Mouse (Mus musculus): ENCODE results near the gene 1700001L19Rik. TPM values are rescaled to one million over a fixed set of nuclear protein-coding genes. Genes with fewer than 3 reads are reported as not detected.
A peak's percentile ranks its signal among the peaks of the same experiment; 100 is the strongest.

Gene 1700001L19Rik
- polyA plus RNA-seq, 1 experiment: not detected

DNA sequence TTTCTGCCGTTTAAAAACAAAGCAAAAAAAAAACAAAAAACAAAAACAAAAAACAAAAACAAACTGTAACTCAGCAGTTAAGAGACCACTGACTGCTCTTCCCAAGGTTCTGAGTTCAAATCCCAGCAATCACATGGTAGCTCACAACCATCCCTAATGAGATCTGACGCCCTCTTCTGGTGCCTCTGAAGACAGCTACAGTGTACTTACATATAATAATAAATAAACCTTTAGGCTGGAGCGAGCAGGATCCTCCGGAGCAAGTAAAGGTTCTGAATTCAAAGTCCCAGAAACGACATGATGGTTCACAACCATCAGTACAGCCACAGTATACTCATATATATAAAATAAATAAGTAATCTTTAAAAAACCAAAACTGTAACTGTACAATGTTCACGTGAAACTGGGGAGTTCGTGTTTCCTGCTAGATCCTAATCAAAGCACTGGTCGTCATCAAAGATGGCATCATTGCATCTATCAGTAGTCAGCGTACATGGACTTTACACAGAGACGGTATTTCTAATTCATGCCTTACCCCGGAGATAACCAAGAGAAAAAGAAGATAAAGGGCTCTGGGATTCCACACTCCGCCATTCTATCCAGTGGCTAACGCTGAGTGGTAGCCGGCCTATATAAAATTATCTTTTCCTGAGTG is 16.0 kb upstream of the 1700001L19Rik start:
- Histone ChIP-seq H3K4me1 (ENCODE audit: control insufficient read depth, insufficient read depth, low read length) (no peaks in the 10 kb centered on the region), H3K4me3 (ENCODE audit: insufficient read depth, low read length) (peak overlapping the region; percentile 72), H3K27ac (ENCODE audit: insufficient read depth, low read length) (peak overlapping the region; percentile 26)
- TF ChIP-seq POLR2A (IDR thresholded peaks at IDR 0.05; ENCODE audit: low read depth, low read length): no peak
- no peak for TF ChIP-seq CTCF (IDR thresholded peaks at IDR 0.05; ENCODE audit: borderline replicate concordance, insufficient read depth, low read length)

DNA sequence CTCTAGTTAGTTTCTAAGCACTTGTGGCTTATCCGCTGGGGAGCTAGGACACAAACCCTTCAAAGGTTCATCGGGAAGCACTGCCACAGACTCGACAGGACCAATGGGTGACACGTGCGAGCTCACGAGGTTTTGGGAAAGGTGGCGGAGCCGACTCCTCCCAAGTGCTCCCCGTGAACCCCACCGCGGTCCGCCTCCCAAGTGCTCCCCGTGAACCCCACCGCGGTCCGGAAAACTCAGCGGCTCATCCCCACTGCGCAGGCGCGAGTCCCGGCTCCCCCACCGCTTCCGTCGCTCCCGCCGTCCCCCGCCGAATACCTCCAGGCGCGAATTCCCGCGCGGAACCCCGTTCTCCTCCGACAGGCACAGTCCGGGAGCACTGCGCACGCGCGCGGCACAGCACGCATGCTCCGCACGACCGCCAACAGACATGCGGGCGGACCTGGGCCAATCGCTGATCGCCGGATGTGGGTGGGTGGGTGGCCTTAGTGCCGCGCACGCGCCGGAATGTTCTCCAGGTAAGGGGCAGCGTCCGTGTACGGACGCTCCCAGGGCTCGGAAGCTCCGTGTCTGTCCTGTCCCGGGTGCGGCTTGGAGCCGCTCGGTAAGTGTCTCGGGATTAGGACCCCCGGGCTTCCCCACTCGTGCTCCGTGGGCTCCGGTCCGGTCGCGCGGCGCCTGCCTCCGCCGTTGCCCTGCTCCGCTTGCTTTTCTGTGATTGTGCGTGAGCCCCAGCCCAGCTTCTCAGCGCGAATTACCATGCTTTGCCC is 15.3 kb upstream of the 1700001L19Rik start, which contains the start of the genes Mtrr and Fastkd3:
Gene Mtrr (minus strand): TSS at position 403 of the 770 bp plus-strand sequence.
Gene Fastkd3 (plus strand): TSS at position 488 of the 770 bp plus-strand sequence.
- Histone ChIP-seq H3K4me1 (ENCODE audit: control insufficient read depth, insufficient read depth, low read length) (no peaks in the 10 kb centered on the region), H3K27ac (ENCODE audit: insufficient read depth, low read length) (peak within 1 kb of the TSS; percentile 26), H3K4me3 (ENCODE audit: insufficient read depth, low read length) (peak within 1 kb of the TSS; percentile 90)
- no peak for TF ChIP-seq CTCF (IDR thresholded peaks at IDR 0.05; ENCODE audit: borderline replicate concordance, insufficient read depth, low read length)
- peak; percentile 86 for TF ChIP-seq POLR2A (IDR thresholded peaks at IDR 0.05; ENCODE audit: low read depth, low read length)

DNA sequence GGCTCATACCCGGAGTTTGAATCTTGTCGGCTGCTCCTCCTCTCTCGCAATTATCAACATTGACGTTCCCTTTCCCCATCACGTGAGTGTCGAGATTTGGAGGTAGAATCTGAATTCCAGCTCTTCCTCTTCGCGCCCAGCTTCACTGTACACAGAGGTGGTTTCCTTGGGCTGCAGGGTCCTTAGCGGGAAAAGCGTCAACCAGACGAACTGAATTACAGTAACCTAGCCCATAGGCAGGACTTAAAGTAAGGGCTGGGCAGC is 14.8 kb upstream of the 1700001L19Rik start:
- Histone ChIP-seq H3K4me3 (ENCODE audit: insufficient read depth, low read length) (peak overlapping the region; percentile 90), H3K27ac (ENCODE audit: insufficient read depth, low read length) (peak overlapping the region; percentile 24), H3K4me1 (ENCODE audit: control insufficient read depth, insufficient read depth, low read length) (no peaks in the 10 kb centered on the region)
- no peak for TF ChIP-seq CTCF (IDR thresholded peaks at IDR 0.05; ENCODE audit: borderline replicate concordance, insufficient read depth, low read length)
- TF ChIP-seq POLR2A (IDR thresholded peaks at IDR 0.05; ENCODE audit: low read depth, low read length): no peak

DNA sequence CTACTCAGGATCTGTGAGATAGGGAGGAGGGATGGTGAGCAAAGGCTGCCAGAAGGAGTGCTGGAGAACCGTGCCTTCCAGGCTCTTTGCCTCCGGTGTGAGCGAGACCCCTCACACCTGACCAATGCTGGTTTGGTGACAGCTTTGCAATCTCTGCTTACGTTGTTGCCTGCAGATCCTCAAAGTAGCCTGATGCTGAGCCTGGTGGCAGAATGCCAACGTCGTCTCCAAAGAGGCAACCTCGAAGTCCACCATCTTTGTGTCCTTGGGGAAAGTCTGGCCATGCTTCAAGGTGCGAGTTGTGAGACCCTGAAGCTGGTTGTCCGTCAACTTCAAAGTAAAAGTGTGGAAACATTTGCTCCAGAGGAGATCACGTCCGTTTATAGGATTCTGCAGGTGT is 13.3 kb upstream of the 1700001L19Rik start:
- TF ChIP-seq POLR2A (IDR thresholded peaks at IDR 0.05; ENCODE audit: low read depth, low read length): no peak
- TF ChIP-seq CTCF (IDR thresholded peaks at IDR 0.05; ENCODE audit: borderline replicate concordance, insufficient read depth, low read length): no peak
- H3K4me3 ChIP-seq (ENCODE audit: insufficient read depth, low read length): no peak overlapping the region

DNA sequence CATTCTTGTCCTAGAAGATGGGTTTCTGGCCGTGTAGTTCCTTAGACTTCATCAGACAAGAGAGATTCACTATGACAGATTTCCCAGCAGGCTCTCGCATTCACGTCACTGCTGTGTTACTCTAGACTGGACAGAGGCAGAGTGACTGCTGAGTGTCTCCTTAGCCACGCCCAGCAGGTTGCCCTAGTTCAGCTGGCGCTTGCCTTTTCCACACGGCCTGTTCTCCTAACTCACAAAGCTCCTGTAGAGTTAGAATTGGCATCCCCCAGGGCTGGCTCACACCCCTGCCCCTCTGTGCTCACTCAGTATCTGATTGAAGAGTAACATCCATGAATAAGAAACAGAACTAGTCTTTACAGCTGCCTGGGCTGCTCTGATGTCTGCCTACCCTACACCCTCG is 11.8 kb upstream of the 1700001L19Rik start:
- Histone ChIP-seq H3K27ac (ENCODE audit: insufficient read depth, low read length) (no peak overlapping the region), H3K4me1 (ENCODE audit: control insufficient read depth, insufficient read depth, low read length) (no peaks in the 10 kb centered on the region), H3K4me3 (ENCODE audit: insufficient read depth, low read length) (no peak overlapping the region)
- TF ChIP-seq CTCF (IDR thresholded peaks at IDR 0.05; ENCODE audit: borderline replicate concordance, insufficient read depth, low read length) (no peak), POLR2A (IDR thresholded peaks at IDR 0.05; ENCODE audit: low read depth, low read length) (no peak)

More for the DNA sequence above, 13.3 kb upstream of the 1700001L19Rik start:
- Histone ChIP-seq H3K27ac (ENCODE audit: insufficient read depth, low read length) (no peak overlapping the region), H3K4me1 (ENCODE audit: control insufficient read depth, insufficient read depth, low read length) (no peaks in the 10 kb centered on the region)

DNA sequence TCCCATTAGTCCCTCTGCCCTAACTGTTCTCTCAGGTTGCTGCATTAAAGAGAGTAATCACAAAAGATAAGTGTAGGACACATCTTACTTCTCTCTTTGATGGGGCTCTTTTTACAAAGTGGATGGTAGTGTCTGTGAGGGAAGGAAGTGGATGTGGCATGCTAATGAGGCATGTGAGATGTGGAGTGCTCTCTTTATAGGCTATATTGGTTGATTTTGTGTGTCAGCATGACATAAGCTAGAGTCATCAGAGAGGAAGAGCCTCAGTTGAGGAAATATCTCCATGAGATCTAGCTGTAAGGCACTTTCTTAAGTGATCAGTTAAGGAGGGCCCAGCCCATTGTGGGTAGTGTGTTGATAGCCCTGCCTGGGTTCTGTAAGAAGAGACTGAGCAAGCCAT is 8.9 kb upstream of the 1700001L19Rik start:
- TF ChIP-seq POLR2A (IDR thresholded peaks at IDR 0.05; ENCODE audit: low read depth, low read length): no peak
- TF ChIP-seq CTCF (IDR thresholded peaks at IDR 0.05; ENCODE audit: borderline replicate concordance, insufficient read depth, low read length): no peak
- no peak overlapping the region for H3K4me3 ChIP-seq (ENCODE audit: insufficient read depth, low read length)
- no peak overlapping the region for H3K27ac ChIP-seq (ENCODE audit: insufficient read depth, low read length)
- no peaks in the 10 kb centered on the region for H3K4me1 ChIP-seq (ENCODE audit: control insufficient read depth, insufficient read depth, low read length)

DNA sequence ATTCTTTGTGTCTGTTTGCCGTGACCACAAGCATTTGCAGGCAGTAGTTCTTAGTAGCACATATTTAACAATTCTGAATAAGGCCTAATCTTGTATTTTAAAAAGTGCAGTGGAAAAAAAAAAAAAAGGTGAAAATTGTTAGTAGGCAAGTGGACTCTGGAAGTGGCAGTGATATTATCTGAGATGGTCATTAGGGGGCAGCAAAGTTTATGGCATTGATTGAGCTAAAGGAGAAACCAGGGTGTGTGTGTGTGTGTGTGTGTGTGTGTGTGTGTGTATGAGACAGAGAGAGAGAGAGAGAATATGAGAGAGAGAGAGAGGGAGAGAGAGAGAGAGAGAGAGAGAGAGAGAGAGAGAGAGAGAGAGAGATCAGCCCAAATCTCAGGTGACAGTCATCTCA is 3.4 kb upstream of the 1700001L19Rik start:
- TF ChIP-seq POLR2A (IDR thresholded peaks at IDR 0.05; ENCODE audit: low read depth, low read length) (no peak), CTCF (IDR thresholded peaks at IDR 0.05; ENCODE audit: borderline replicate concordance, insufficient read depth, low read length) (no peak)
- Histone ChIP-seq H3K4me1 (ENCODE audit: control insufficient read depth, insufficient read depth, low read length) (no peaks in the 10 kb centered on the region), H3K4me3 (ENCODE audit: insufficient read depth, low read length) (no peak overlapping the region), H3K27ac (ENCODE audit: insufficient read depth, low read length) (no peak overlapping the region)

DNA sequence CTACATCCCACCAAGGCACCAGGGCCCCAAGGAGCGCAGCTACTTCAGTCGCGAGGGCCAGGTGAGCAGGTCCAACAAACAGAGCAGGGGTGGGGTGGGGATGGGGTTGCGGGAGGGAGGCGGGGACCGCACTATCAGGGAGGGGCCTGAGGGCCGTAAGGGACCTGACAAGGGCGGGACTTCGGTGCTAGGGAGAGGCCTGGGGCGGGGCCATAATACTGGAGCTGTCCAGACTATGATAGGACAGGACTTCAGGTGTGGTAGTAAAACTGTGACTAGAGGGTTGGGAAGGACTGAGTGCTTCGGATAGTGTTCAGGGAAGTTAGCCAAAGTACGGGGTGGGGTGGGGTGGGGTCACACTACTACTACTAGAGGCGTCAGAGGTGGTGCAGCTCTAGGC is 446 bp downstream of the 1700001L19Rik start:
- H3K4me3 ChIP-seq (ENCODE audit: insufficient read depth, low read length): no peak overlapping the region
- no peaks in the 10 kb centered on the region for H3K4me1 ChIP-seq (ENCODE audit: control insufficient read depth, insufficient read depth, low read length)
- no peak for TF ChIP-seq POLR2A (IDR thresholded peaks at IDR 0.05; ENCODE audit: low read depth, low read length)
- TF ChIP-seq CTCF (IDR thresholded peaks at IDR 0.05; ENCODE audit: borderline replicate concordance, insufficient read depth, low read length): no peak
- H3K27ac ChIP-seq (ENCODE audit: insufficient read depth, low read length): no peak overlapping the region

DNA sequence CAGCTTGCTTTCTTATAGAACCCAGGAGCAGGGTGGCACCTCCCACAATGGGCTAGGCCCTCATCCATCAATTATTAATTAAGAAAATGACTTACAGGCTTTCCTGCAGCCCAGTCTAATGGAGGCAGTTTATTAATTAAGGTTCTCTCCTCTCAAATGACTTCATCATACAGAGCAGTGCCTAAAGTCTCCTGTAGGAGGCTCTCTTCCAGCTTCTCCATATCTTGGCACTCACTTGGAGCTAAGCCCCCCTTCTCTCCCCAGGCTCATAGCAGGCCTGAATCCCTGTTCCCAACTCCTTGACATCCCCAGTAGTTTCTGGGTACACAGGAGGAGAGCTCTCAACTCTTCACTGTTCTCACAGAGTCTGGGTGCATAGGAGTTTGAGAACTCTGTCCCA is 1.7 kb downstream of the 1700001L19Rik start:
- no peak overlapping the region for H3K4me3 ChIP-seq (ENCODE audit: insufficient read depth, low read length)
- peaks cover 5% of the 10 kb centered on the region for H3K4me1 ChIP-seq (ENCODE audit: control insufficient read depth, insufficient read depth, low read length)
- TF ChIP-seq CTCF (IDR thresholded peaks at IDR 0.05; ENCODE audit: borderline replicate concordance, insufficient read depth, low read length): no peak
- no peak for TF ChIP-seq POLR2A (IDR thresholded peaks at IDR 0.05; ENCODE audit: low read depth, low read length)
- H3K27ac ChIP-seq (ENCODE audit: insufficient read depth, low read length): no peak overlapping the region

DNA sequence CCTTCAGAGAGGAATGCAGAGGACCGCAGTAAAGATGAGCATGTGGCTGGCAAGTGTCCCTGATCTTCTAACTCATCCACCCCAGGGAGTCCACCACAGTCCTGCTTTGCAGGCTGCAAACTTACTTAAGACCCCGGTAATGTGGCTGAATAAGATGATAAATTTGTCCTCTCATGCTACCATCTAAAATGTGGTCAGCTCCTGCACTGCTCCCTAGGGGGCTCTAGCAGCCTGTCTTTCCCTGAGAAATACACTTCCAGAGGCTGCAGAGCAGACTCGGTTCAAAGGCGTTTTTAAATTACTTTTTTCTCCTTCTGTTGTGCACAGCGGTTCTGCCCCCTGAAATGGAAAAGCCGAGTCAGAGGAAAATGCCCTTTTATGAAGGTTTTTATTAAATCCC is 4.0 kb downstream of the 1700001L19Rik start:
- H3K27ac ChIP-seq (ENCODE audit: insufficient read depth, low read length): no peak overlapping the region
- TF ChIP-seq POLR2A (IDR thresholded peaks at IDR 0.05; ENCODE audit: low read depth, low read length) (no peak), CTCF (IDR thresholded peaks at IDR 0.05; ENCODE audit: borderline replicate concordance, insufficient read depth, low read length) (no peak)
- H3K4me1 ChIP-seq (ENCODE audit: control insufficient read depth, insufficient read depth, low read length): peaks cover 5% of the 10 kb centered on the region
- H3K4me3 ChIP-seq (ENCODE audit: insufficient read depth, low read length): no peak overlapping the region

Data from embryonic fibroblast, embryonic 13.5 days (primary cell).